Mouse (Mus musculus): Measurements from ENCODE around the gene Nuak2. TPM values are rescaled to one million over a fixed set of nuclear protein-coding genes. Genes with fewer than 3 reads are reported as not detected.

Gene Nuak2
- polyA plus RNA-seq, 1 experiment from 2014 or later = 8.5 TPM

GRCm38 (mm10) chr1:132286735-132287134 lies 29.2 kb upstream of the Nuak2 start:
- Histone ChIP-seq H3K27me3 (no peaks in the 10 kb centered on the region), H3K36me3 (no peaks in the 10 kb centered on the region), H3K9me3 (replicated peaks) (no peaks in the 10 kb centered on the region), H3K27ac (replicated peaks) (no peak overlapping the region), H3K4me2 (replicated peaks) (no peak overlapping the region), H3K9ac (no peak overlapping the region), H3K4me3 (replicated peaks) (no peak overlapping the region), H3K4me1 (peaks cover 11% of the 10 kb centered on the region)
- 73% methylated on average over 1 of the region's 1 CpGs for WGBS
- no peak for ATAC-seq (ENCODE audit: insufficient number of reproducible peaks, low FRiP score, low TSS enrichment, low read depth)

DNA sequence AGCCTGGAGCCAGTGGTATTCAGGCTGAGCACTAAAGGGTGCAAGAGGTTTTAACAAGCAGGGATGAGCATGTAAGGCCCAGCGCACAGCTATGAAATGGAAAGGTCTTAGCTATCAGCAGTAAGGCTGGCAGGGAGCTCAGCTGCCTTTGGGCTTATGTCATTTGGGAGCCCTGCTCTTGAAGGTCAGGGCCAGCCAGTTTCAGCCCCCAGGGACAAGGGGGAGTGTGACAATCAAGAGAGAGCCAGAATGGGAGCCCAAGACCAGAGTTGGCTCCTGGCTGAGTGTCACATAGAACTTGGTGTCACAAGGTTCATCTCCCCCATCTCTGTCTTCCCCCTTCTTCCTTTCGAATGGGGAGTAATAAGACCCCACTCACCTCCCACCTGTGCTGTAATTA lies 28.5 kb upstream of the Nuak2 start:
- H3K9me3 ChIP-seq (replicated peaks) = no peaks in the 10 kb centered on the region
- ATAC-seq (ENCODE audit: insufficient number of reproducible peaks, low FRiP score, low TSS enrichment, low read depth) = no peak
- no peaks in the 10 kb centered on the region for H3K36me3 ChIP-seq
- peaks cover 18% of the 10 kb centered on the region for H3K4me1 ChIP-seq
- WGBS = 78% methylated on average over 2 of the region's 2 CpGs
- H3K4me2 ChIP-seq (replicated peaks) = no peak overlapping the region
- no peaks in the 10 kb centered on the region for H3K27me3 ChIP-seq
- H3K9ac ChIP-seq = no peak overlapping the region
- no peak overlapping the region for H3K27ac ChIP-seq (replicated peaks)
- no peak overlapping the region for H3K4me3 ChIP-seq (replicated peaks)

DNA sequence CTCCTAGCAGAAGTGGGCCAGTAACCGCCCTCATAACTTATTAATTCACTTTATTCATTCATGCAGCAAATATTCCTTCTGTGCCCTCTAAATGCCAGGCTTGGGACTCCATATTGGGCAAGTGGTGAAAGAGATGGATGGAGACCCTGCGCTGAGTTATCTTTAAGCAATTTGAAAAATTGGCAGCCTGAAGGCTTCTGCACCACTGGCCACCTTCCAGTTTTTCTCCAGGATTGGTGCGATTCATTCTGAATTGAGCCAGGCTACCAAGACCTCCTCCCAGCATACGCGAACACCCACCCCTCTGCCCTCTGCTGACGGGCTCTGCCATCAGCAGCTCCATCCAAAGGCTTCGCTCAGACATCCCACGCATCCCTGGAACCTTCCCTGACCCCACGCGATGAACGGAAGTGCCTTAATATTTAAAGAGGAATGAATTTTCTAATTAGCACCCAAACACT lies 27.9 kb upstream of the Nuak2 start:
- 20% methylated on average over 11 of the region's 11 CpGs for WGBS
- Histone ChIP-seq H3K4me2 (replicated peaks) (no peak overlapping the region), H3K4me1 (peaks cover 23% of the 10 kb centered on the region), H3K36me3 (no peaks in the 10 kb centered on the region), H3K27ac (replicated peaks) (no peak overlapping the region), H3K4me3 (replicated peaks) (no peak overlapping the region), H3K9me3 (replicated peaks) (no peaks in the 10 kb centered on the region), H3K27me3 (no peaks in the 10 kb centered on the region), H3K9ac (no peak overlapping the region)
- ATAC-seq (ENCODE audit: insufficient number of reproducible peaks, low FRiP score, low TSS enrichment, low read depth) = no peak

DNA sequence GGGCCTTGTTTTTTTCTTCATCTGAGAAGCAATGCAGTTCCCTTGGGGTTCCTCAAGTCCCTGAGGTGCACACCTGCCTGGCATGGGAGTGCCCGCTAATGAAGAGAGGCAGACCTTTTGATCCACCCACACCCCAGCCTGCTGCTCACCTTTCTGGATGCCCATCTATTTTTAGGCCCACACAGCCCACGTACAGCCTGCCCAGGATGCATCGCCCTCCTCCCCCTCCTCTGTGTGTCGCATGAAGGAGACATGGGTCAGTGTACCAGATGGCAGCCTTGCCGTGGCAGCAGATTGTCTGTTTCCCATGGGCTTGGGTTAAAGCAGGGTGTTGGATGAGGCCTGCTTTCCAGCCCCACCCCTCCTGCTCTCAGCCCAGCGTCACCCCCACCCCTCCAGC lies 26.0 kb upstream of the Nuak2 start:
- Histone ChIP-seq H3K4me1 (peaks cover 25% of the 10 kb centered on the region), H3K4me2 (replicated peaks) (no peak overlapping the region), H3K9me3 (replicated peaks) (no peaks in the 10 kb centered on the region), H3K36me3 (no peaks in the 10 kb centered on the region), H3K27me3 (no peaks in the 10 kb centered on the region), H3K9ac (no peak overlapping the region), H3K4me3 (replicated peaks) (no peak overlapping the region), H3K27ac (replicated peaks) (no peak overlapping the region)
- WGBS = 68% methylated on average over 6 of the region's 6 CpGs
- ATAC-seq (ENCODE audit: insufficient number of reproducible peaks, low FRiP score, low TSS enrichment, low read depth) = no peak

GRCm38 (mm10) chr1:132290921-132291675 lies 24.8 kb upstream of the Nuak2 start:
- no peak for ATAC-seq (ENCODE audit: insufficient number of reproducible peaks, low FRiP score, low TSS enrichment, low read depth)
- Histone ChIP-seq H3K4me2 (replicated peaks) (no peak overlapping the region), H3K27ac (replicated peaks) (peak overlapping the region; percentile 53; the same call in 1 of the 2 replicates), H3K4me3 (replicated peaks) (no peak overlapping the region), H3K9me3 (replicated peaks) (no peaks in the 10 kb centered on the region), H3K27me3 (0 out of 2 replicates have a peak, but pooled peaks cover 4% of the 10 kb centered on the region), H3K4me1 (peaks cover 25% of the 10 kb centered on the region), H3K36me3 (no peaks in the 10 kb centered on the region), H3K9ac (no peak overlapping the region)
- WGBS = 40% methylated on average over 11 of the region's 11 CpGs

DNA sequence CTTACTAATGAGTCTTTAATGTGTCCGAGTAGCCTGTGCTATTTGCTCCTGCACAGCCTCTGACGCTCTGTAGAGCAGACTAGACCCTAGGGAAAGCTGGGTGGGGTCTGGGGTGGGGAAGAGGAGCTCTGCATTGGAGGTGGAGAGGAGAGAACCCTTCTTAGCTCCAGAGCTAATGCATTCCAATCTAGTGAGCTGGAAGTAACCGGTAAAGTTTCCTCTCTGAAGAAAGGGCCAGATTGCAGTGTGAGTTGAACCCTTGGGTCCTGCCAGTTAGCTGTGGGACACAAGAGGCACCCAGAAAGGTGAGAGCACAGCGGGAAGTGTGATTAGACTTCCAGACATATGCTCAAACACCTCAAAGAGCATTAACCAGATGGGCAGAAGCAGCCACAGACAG lies 24.2 kb upstream of the Nuak2 start:
- WGBS = 30% methylated on average over 4 of the region's 4 CpGs
- H3K27me3 ChIP-seq = 0 out of 2 replicates have a peak, but pooled peaks cover 4% of the 10 kb centered on the region
- peak overlapping the region; percentile 53 for H3K27ac ChIP-seq (replicated peaks)
- H3K4me2 ChIP-seq (replicated peaks) = no peak overlapping the region
- H3K9ac ChIP-seq = no peak overlapping the region
- no peaks in the 10 kb centered on the region for H3K36me3 ChIP-seq
- no peaks in the 10 kb centered on the region for H3K9me3 ChIP-seq (replicated peaks)
- no peak overlapping the region for H3K4me3 ChIP-seq (replicated peaks)
- no peak for ATAC-seq (ENCODE audit: insufficient number of reproducible peaks, low FRiP score, low TSS enrichment, low read depth)
- peaks cover 25% of the 10 kb centered on the region for H3K4me1 ChIP-seq

DNA sequence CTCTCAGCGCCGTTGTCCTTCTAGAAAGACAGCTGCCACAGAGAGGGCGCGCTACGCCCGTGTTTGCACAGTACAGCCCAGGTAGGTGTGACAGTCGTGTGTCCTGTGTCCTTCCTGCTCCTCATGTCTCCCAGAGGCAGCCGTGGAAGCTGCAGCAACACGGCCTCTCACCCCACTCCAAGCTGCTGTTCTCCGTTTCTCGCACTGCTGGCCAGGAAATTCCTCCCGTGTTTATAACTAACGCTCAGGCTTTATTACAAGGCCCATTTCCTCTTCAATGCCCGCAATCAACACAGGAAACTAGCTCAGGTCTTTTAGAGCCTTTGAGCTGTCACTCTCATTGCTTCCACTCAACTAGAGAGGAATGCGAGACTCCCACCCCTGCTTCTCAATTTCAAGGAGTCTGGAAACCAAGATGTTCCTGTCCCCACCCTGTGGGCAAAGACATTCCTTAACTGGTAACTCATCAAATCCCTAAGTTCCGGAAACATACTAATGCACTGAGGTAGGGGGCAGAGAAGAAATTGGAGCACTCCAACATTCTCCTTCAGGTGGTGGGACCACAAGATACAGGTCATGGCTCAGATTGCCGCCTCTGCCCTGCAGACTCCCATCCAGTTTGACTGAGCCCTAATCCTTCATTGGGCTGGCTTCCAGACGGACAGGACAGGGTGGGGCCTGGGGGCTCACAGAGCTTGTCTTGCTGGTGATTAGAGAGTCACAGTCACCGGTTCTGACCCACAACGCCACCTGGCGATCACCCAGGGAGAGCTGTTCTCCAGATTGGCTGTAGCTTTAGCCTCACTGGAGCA lies 23.4 kb upstream of the Nuak2 start:
- H3K36me3 ChIP-seq = no peaks in the 10 kb centered on the region
- no peak overlapping the region for H3K9ac ChIP-seq
- H3K4me1 ChIP-seq = peaks cover 25% of the 10 kb centered on the region
- WGBS = 34% methylated on average over 21 of the region's 21 CpGs
- no peaks in the 10 kb centered on the region for H3K9me3 ChIP-seq (replicated peaks)
- ATAC-seq (ENCODE audit: insufficient number of reproducible peaks, low FRiP score, low TSS enrichment, low read depth) = 0 out of 2 replicates have a peak, but pooled peaks have one; percentile 36
- H3K4me3 ChIP-seq (replicated peaks) = no peak overlapping the region
- H3K27me3 ChIP-seq = peaks cover 7% of the 10 kb centered on the region
- H3K27ac ChIP-seq (replicated peaks) = peak overlapping the region; percentile 53
- no peak overlapping the region for H3K4me2 ChIP-seq (replicated peaks)

GRCm38 (mm10) chr1:132295506-132295905 lies 20.4 kb upstream of the Nuak2 start:
- H3K9me3 ChIP-seq (replicated peaks) = no peaks in the 10 kb centered on the region
- peaks cover 35% of the 10 kb centered on the region for H3K27me3 ChIP-seq
- no peak overlapping the region for H3K27ac ChIP-seq (replicated peaks)
- 60% methylated on average over 7 of the region's 7 CpGs for whole genome bisulfite sequencing
- H3K4me3 ChIP-seq (replicated peaks) = no peak overlapping the region
- H3K9ac ChIP-seq = no peak overlapping the region
- peaks cover 40% of the 10 kb centered on the region for H3K4me1 ChIP-seq
- ATAC-seq (ENCODE audit: insufficient number of reproducible peaks, low FRiP score, low TSS enrichment, low read depth) = no peak
- no peaks in the 10 kb centered on the region for H3K36me3 ChIP-seq
- H3K4me2 ChIP-seq (replicated peaks) = no peak overlapping the region

- Histone ChIP-seq H3K9ac (no peak overlapping the region), H3K4me2 (replicated peaks) (no peak overlapping the region), H3K36me3 (no peaks in the 10 kb centered on the region), H3K4me1 (peaks cover 36% of the 10 kb centered on the region), H3K4me3 (replicated peaks) (no peak overlapping the region), H3K9me3 (replicated peaks) (no peaks in the 10 kb centered on the region), H3K27me3 (peaks cover 37% of the 10 kb centered on the region), H3K27ac (replicated peaks) (no peak overlapping the region)
- no peak for ATAC-seq (ENCODE audit: insufficient number of reproducible peaks, low FRiP score, low TSS enrichment, low read depth)
- 56% methylated on average over 3 of the region's 3 CpGs for WGBS
Measured at GRCm38 (mm10) chr1:132296051-132296450, 19.9 kb upstream of the Nuak2 start.

- under 1% methylated on average over 28 of the region's 28 CpGs for whole genome bisulfite sequencing
- ATAC-seq (ENCODE audit: insufficient number of reproducible peaks, low FRiP score, low TSS enrichment, low read depth) = peak; percentile 26; the same call in 1 of the 2 replicates
- Histone ChIP-seq H3K9me3 (replicated peaks) (no peaks in the 10 kb centered on the region), H3K27me3 (peaks cover 43% of the 10 kb centered on the region), H3K27ac (replicated peaks) (no peak within 1 kb of the TSS), H3K4me3 (replicated peaks) (peak within 1 kb of the TSS; percentile 55), H3K4me2 (replicated peaks) (peak within 1 kb of the TSS; percentile 100), H3K36me3 (no peaks in the 10 kb centered on the region), H3K4me1 (peaks cover 15% of the 10 kb centered on the region), H3K9ac (peak within 1 kb of the TSS; percentile 44)
Measured at GRCm38 (mm10) chr1:132298425-132298800, 17.5 kb upstream of the Nuak2 start, which contains the start of gene Klhdc8a. TSS of gene Klhdc8a (plus strand) at chr1:132298626.

DNA sequence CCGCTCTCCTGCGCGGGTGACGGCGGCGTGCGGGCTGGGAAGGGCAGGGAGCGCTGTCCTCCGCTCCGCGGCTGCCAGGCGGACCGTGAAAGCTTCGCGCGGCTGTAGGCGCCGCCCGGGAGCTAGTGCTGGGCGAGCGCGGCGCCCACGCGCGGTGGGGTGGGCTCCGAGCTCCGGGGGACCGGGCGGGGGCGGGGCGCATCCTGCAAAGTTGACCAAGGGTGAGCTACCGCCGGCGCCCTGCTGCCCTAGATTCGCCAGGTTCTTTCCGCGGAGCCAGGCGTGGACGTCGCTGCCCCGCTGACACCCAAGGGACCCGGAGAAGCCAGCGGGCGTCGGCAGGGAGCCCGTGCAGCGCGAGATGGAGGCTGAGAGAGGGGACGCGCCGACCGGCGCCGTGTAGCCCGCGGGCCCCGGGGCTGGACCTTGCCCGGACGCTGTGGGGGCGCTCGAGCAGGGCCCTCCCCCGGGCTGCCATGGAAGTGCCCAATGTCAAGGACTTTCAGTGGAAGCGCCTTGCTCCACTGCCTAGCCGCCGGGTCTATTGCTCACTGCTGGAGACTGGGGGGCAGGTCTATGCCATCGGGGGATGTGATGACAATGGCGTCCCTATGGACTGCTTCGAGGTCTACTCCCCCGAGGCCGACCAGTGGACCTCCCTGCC lies 17.0 kb upstream of the Nuak2 start:
- peak; percentile 37; the same call in 1 of the 2 replicates for ATAC-seq (ENCODE audit: insufficient number of reproducible peaks, low FRiP score, low TSS enrichment, low read depth)
- H3K9me3 ChIP-seq (replicated peaks) = no peaks in the 10 kb centered on the region
- H3K27ac ChIP-seq (replicated peaks) = no peak overlapping the region
- 1% methylated on average over 71 of the region's 71 CpGs for WGBS
- peak overlapping the region; percentile 55 for H3K4me3 ChIP-seq (replicated peaks)
- H3K9ac ChIP-seq = peak overlapping the region; percentile 44
- H3K27me3 ChIP-seq = peaks cover 43% of the 10 kb centered on the region
- no peaks in the 10 kb centered on the region for H3K36me3 ChIP-seq
- H3K4me2 ChIP-seq (replicated peaks) = peak overlapping the region; percentile 100
- peaks cover 15% of the 10 kb centered on the region for H3K4me1 ChIP-seq

Data from embryonic facial prominence, embryonic 15.5 days (tissue).